Mouse (Mus musculus) left cerebral cortex, postnatal 14 days (tissue): ENCODE data around the gene Erv3. TPM values are rescaled to one million over a fixed set of nuclear protein-coding genes. Genes with fewer than 3 reads are reported as not detected.

ENCODE experiments used
- DNase-seq, 2 experiments: peaks; one replicate each; pipeline ENCODE4 v3.0.0; 2021 to 2022; ENCODE audit warnings: low spot score in 2 of 2, mixed read lengths in 1 of 2
- intact Hi-C: fragments of 180-260 bp; cut with DNase I; formaldehyde crosslinking; loops from one replicate; pipeline ENCODE4 v1.15.1; 2025
- total RNA-seq, 2 experiments: library from RNA; stranded (reverse); gene quantifications; 2 replicates each; pipeline ENCODE4 v1.2.3; 2021

Erv3 gene
- total RNA-seq, 2 experiments from 2014 or later: 0.13 TPM

- intact Hi-C loops: loop anchor here (2.0 to 5.0 kb wide), 3 partner anchors 83 to 414 kb away; no protein-coding TSS in a partner anchor
- DNase-seq: peak; percentile 81 to 85
These were observed 31.3 kb downstream of the Erv3 start for GRCm38 (mm10) chr2:131827999-131828975.

DNA sequence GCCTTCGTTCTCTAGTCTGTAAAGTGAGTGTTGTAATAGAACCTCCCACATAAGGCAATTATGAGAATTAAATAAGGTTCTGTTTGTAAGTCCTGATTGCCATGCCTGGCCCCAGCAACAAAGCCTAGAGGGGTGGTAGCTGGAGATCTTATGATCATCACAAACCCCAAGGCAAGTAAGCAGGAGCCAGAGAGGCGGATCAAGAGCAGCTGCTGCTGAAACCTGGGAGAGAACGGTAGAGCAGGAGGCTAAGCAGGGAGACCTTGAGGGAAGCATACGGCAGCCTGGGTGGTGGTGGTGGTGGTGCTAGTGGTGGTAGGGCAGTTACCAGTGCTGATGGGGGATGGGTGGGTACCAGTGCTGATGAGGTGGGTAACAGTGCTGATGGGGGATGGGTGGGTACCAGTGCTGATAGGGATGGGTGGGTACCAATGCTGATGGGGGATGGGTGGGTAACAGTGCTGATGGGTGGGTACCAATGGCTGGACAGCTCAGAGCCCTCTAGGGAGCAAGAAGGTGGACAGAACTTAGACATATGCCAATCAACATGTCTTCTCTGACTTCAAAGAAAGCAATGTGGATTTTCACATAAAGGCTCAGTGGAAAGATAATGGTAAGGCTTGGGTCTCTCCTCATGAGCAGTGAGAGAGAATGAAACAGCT is 32.4 kb downstream of the Erv3 start:
- DNase-seq: no peak
- intact Hi-C loops: loop anchor here (5.0 kb wide), 1 partner anchor 415 kb away; no protein-coding TSS in a partner anchor

DNA sequence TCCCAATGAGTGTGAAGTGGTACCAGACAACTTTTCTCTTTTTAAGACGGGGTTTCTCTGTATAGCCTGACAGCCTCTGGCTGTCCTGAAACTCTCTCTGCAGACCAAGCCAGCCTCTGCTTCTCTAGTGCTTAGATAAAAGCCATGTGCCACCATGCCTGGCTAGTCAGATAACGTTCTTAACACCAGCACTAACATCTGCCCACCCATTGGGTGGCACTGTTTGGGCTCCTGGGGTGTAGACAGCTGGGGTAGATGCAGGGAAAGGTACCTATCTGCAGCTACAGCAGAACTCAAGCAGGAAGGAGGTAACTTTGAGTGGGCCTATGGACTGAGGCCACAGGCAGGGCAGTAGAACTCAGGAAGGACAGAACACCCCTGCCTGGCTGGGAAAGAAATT is 34.0 kb downstream of the Erv3 start:
- DNase-seq: no peak
- intact Hi-C loops: loop anchor here (5.0 kb wide), 1 partner anchor 417 kb away; no protein-coding TSS in a partner anchor

GRCm38 (mm10) chr2:131823931-131824330 is 35.6 kb downstream of the Erv3 start:
- intact Hi-C loops: no loop called here

GRCm38 (mm10) chr2:131822492-131822891 is 37.1 kb downstream of the Erv3 start:
- DNase-seq: no peak
- intact Hi-C loops: no loop called here

More at GRCm38 (mm10) chr2:131823931-131824330, 35.6 kb downstream of the Erv3 start:
- no peak for DNase-seq

DNA sequence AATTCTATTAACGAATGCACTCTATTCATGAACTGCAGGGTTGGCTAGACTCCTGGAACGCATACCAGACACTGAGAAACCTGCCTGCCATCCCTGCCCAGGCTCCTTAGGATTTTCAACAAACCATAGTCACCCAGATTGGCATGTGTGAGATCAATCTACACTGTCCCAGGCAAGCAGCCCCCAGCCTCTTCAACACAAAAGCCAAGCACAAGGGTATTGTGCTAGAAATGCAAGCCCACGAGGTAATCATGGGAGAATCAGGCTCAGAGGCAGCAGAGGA is 37.9 kb downstream of the Erv3 start:
- intact Hi-C loops: loop anchor here (2.0 kb wide), 1 partner anchor 127 kb away; no protein-coding TSS in a partner anchor
- no peak for DNase-seq

GRCm38 (mm10) chr2:131820932-131821707 is 38.4 kb downstream of the Erv3 start:
- intact Hi-C loops: loop anchor here (2.0 kb wide), 1 partner anchor 128 kb away; no protein-coding TSS in a partner anchor
- DNase-seq: peak; percentile 91 to 93

GRCm38 (mm10) chr2:131820088-131820675 is 39.4 kb downstream of the Erv3 start:
- DNase-seq: peak; percentile 87 to 94
- intact Hi-C loops: loop anchor here (2.0 kb wide), 1 partner anchor 129 kb away; no protein-coding TSS in a partner anchor

DNA sequence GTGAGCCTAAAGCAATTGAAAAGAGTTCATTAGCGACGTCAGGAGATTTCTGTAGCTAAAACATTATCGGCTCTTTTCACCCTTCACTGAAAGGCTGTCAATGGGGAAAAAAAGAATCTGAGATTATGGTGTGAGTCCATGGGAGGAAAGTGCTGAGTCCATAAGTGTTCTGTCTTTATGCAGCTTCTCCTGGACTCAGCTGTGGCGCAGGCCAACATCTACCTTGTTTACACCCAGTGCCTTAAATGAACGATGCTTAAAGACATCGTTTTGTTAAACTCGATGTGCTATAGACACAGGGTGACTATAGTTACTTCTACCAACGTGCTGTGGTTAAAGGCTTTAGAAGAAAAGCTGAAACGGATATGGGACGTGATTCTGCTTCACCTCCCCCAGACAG is 45.2 kb downstream of the Erv3 start:
- intact Hi-C loops: loop anchor here (5.0 kb wide), 2 partner anchors 267 to 387 kb away; no protein-coding TSS in a partner anchor

DNA sequence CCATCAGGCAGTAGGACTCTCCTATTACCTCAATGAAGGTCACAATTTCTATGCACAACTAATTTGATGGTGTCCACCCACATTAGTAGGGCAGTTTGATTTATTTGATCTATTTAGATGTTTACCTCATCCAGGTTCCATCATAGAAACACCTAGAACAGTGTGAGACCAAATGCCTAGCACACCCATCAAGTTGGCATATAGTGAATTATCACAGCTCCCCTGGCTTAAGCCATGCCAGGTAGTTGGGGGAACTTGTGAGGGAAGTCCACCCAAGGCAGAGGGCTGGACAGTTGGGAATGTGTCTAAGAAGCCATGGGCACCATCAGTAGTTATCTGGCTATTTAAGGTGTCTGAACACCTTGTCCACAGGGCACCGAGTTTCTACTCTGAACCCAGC is 46.1 kb downstream of the Erv3 start:
- intact Hi-C loops: loop anchor here (2.0 to 5.0 kb wide), 3 partner anchors 251 to 386 kb away; partner anchors contain the start of gene Adra1d
- no peak for DNase-seq

More for the DNA sequence above, 45.2 kb downstream of the Erv3 start:
- no peak for DNase-seq

- peak; percentile 79 to 83 for DNase-seq
- intact Hi-C loops: loop anchor here (2.0 to 5.0 kb wide), 3 partner anchors 250 to 385 kb away; partner anchors contain the start of gene Adra1d
These were observed 46.9 kb downstream of the Erv3 start for GRCm38 (mm10) chr2:131812480-131813137.

- no peak for DNase-seq
- intact Hi-C loops: loop anchor here (2.0 to 5.0 kb wide), 3 partner anchors 249 to 384 kb away; partner anchors contain the start of gene Adra1d
These were observed 47.9 kb downstream of the Erv3 start for GRCm38 (mm10) chr2:131811607-131812006.

GRCm38 (mm10) chr2:131808856-131809255 is 50.7 kb downstream of the Erv3 start:
- no peak for DNase-seq
- intact Hi-C loops: no loop called here

DNA sequence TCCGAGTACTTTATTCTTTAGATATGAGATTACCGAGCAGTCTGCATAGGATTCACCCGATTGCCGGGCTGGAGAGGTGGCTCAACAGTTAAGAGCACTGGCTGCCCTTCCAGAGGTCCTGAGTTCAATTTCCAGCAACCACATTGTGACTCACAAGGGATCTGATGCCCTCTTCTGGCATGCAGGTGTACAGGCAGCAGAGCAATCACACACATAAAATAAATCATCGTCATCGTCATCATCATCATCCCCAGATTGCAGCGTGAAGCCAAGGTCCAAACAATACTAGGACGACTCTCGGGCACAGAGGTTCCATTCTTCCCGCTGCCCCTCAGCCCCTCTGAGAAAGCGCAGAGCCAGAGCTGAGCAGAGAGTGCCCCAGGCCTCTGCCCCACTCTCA is 51.9 kb downstream of the Erv3 start:
- no peak for DNase-seq
- intact Hi-C loops: no loop called here

DNA sequence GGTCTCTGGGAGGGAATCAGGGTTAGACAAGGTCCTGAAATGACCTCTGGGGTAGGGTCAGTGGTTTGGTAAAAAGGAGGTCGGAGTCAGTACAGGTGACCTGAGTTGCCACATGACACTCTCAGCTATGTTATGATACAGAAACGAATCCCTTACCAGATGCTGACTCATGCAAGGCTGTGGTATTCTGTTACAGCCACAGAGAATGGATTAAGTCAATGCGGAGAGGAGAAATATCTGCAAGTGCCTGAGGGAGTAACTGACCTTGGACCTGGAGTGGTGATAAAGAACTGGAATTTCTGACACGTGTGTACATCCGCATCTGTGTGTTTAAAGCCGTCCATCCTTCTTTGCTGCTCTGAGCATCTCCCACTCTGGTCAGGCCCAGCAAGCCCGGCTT is 52.7 kb downstream of the Erv3 start:
- intact Hi-C loops: no loop called here
- no peak for DNase-seq

- intact Hi-C loops: no loop called here
- DNase-seq: no peak
These were observed 54.2 kb downstream of the Erv3 start for GRCm38 (mm10) chr2:131805306-131805705.

DNA sequence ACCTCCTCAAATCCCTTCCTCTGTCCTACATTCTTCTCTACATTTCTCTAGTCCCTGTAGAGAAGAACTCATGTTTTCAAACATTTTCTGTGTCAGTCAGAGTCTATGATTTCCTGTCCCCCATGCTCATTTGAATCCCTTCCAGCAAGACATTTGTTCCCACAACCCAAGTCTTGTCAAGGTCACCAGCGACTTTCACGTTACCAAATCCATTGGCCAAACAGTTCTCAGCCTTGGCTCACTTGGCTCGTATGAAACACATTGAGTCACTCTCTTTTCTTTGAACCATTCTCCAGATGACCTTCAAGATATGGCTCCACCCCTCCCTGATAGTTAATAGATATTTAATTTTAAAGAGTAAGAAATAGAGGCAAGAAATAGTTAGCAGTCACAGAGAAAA is 55.7 kb downstream of the Erv3 start:
- intact Hi-C loops: no loop called here
- no peak for DNase-seq
